Comparison of ENCODE assay signal across 11 mouse cellular contexts in genomic region chr3:95663486-95663885, GRCm38 (mm10). TPM values are rescaled to one million over a fixed set of nuclear protein-coding genes. Genes with fewer than 3 reads are reported as not detected.
DNase-seq lines count a peak whose midpoint lies in the region; ATAC-seq and TF ChIP-seq lines count a peak whose summit lies in the region.
"Had no signal": no experiment of that assay in that cellular context is flagged by ENCODE, and none has a peak within 500 bp of the region (broad histone marks: within the 10 kb centered on the region; RNA-seq: fewer than 3 reads in every experiment).

No protein-coding gene starts in this region.

- H3K4me3 ChIP-seq in heart, adult 2 months, result peak overlapping the region; percentile 81
- H3K4me3 ChIP-seq in thymus, adult 2 months (ENCODE audit: control insufficient read depth, insufficient read depth, low read length), result no peak overlapping the region
- no peak overlapping the region for H3K4me3 ChIP-seq in liver, embryonic 11.5 days (ENCODE audit: low read depth, low read length)
- H3K4me3 ChIP-seq: embryonic facial prominence, embryonic 15.5 days had no signal

- peaks cover 14% of the 10 kb centered on the region for H3K79me2 ChIP-seq in heart, adult 2 months (replicated peaks; ENCODE audit: control insufficient read depth, insufficient read depth, low read length)

- H3K9ac ChIP-seq in heart, adult 2 months (ENCODE audit: low read depth, low read length), result 0 out of 2 replicates have a peak overlapping the region, but pooled peaks have one; percentile 6
- H3K9ac ChIP-seq in liver, embryonic 11.5 days (ENCODE audit: low read depth, low read length), result no peak overlapping the region
- H3K9ac ChIP-seq: embryonic facial prominence, embryonic 15.5 days; lung, embryonic 14.5 days had no signal

- H3K27me3 ChIP-seq in heart, adult 2 months (ENCODE audit: control insufficient read depth, insufficient read depth, low read length), result no peaks in the 10 kb centered on the region
- H3K27me3 ChIP-seq in thymus, adult 2 months (ENCODE audit: control insufficient read depth, insufficient read depth, low read length), result no peaks in the 10 kb centered on the region
- no peaks in the 10 kb centered on the region for H3K27me3 ChIP-seq in liver, embryonic 11.5 days (replicated peaks; ENCODE audit: control insufficient read depth, insufficient read depth, low read length)
- H3K27me3 ChIP-seq: embryonic facial prominence, embryonic 15.5 days had no signal

- no peak for DNase-seq in heart, adult 2 months
- DNase-seq in heart, adult 11 months, result no peak
- DNase-seq in thymus, adult 2 months, result no peak
- DNase-seq in thymus, postnatal 25 days, result no peak
- no peak for DNase-seq in liver, embryonic 11.5 days (ENCODE audit: low spot score)
- DNase-seq in retina, postnatal 1 day, result no peak
- DNase-seq in urinary bladder, adult 2 months (ENCODE audit: low spot score), result no peak
- no peak for DNase-seq in adrenal gland, postnatal 4 days (ENCODE audit: low spot score in 2 of 2)
- DNase-seq: cerebellum, adult 9-10 months; lung, embryonic 14.5 days had no signal

- TF ChIP-seq EP300 in heart, adult 2 months (IDR thresholded peaks at IDR 0.05; ENCODE audit: insufficient read depth, low read depth, low read length), result 0 out of 2 replicates have a peak, but pooled peaks have one; percentile 23

- no peak for ATAC-seq in liver, embryonic 11.5 days (replicated peaks; ENCODE audit: low FRiP score)

- no peak for TF ChIP-seq CTCF in heart, adult 2 months (IDR thresholded peaks at IDR 0.05)
- no peak for TF ChIP-seq CTCF in thymus, adult 2 months (IDR thresholded peaks at IDR 0.05; ENCODE audit: borderline replicate concordance, control insufficient read depth, extremely low read depth, insufficient read depth, low read length, poor library complexity)

- no peaks in the 10 kb centered on the region for H3K9me3 ChIP-seq in liver, embryonic 11.5 days (ENCODE audit: control insufficient read depth, low read length)
- H3K9me3 ChIP-seq: embryonic facial prominence, embryonic 15.5 days had no signal

- intact Hi-C loops in heart, adult 2 months (cut with DNase I), result no loop called here

- H3K27ac ChIP-seq in heart, adult 2 months, result peak overlapping the region; percentile 99
- H3K27ac ChIP-seq in thymus, adult 2 months (ENCODE audit: control insufficient read depth, insufficient read depth, low read length), result peak overlapping the region; percentile 43; the same call in 1 of the 2 replicates
- H3K27ac ChIP-seq in liver, embryonic 11.5 days (ENCODE audit: low read depth, low read length), result 0 out of 2 replicates have a peak overlapping the region, but pooled peaks have one; percentile 22

- peaks cover 36% of the 10 kb centered on the region for H3K4me1 ChIP-seq in heart, adult 2 months (ENCODE audit: control insufficient read depth, insufficient read depth, low read length)
- peaks cover 43% of the 10 kb centered on the region for H3K4me1 ChIP-seq in thymus, adult 2 months (replicated peaks; ENCODE audit: control insufficient read depth, insufficient read depth, low read length)
- H3K4me1 ChIP-seq in liver, embryonic 11.5 days (replicated peaks; ENCODE audit: control insufficient read depth, insufficient read depth, low read length), result peaks cover 78% of the 10 kb centered on the region

- 51% methylated on average over 2 of the region's 2 CpGs for WGBS in heart, adult 2 months
- WGBS in thymus, adult 2 months, result 68% methylated on average over 2 of the region's 2 CpGs
- 84% methylated on average over 2 of the region's 2 CpGs for WGBS in liver, embryonic 11.5 days

- peaks cover 73% of the 10 kb centered on the region for H3K36me3 ChIP-seq in heart, adult 2 months (ENCODE audit: control insufficient read depth, insufficient read depth, low read length)
- H3K36me3 ChIP-seq in thymus, adult 2 months (ENCODE audit: control insufficient read depth, insufficient read depth, low read length), result peaks cover 48% of the 10 kb centered on the region
- H3K36me3 ChIP-seq in liver, embryonic 11.5 days (ENCODE audit: control insufficient read depth, insufficient read depth, low read length), result peaks cover 34% of the 10 kb centered on the region

- no peak for TF ChIP-seq POLR2A in heart, adult 2 months (IDR thresholded peaks at IDR 0.05; ENCODE audit: insufficient read depth, low read depth, low read length)
- no peak for TF ChIP-seq POLR2A in thymus, adult 2 months (IDR thresholded peaks at IDR 0.05; ENCODE audit: control insufficient read depth, extremely low read depth, insufficient read depth, low read length, poor library complexity)

- peak overlapping the region; percentile 22 for H3K4me2 ChIP-seq in liver, embryonic 11.5 days
- H3K4me2 ChIP-seq: embryonic facial prominence, embryonic 15.5 days had no signal

RNA-seq across cellular contexts. Expression of gene Mcl1, which starts 4.9 kb away (rescaled TPM):
- 100 to 1,000 TPM; 134 to 139 TPM for total RNA-seq in heart, adult 2 months (2021)
- 39.1 and 64.4 TPM in 2 replicates for polyA plus RNA-seq in heart, adult 2 months (2012; rRNA removed)
- 145 and 198 TPM in 2 replicates for polyA plus RNA-seq in thymus, adult 2 months (2012; rRNA removed)
- 52.2 and 57.7 TPM in 2 replicates for polyA plus RNA-seq in liver, embryonic 11.5 days (2014; fragmentation: Nextera tagmentation; extraction: Ambion mirVana)
- 90.3 and 106 TPM in 2 replicates for polyA plus RNA-seq in urinary bladder, adult 2 months (2012; rRNA removed)
- 100 to 1,000 TPM; 151 to 152 TPM for total RNA-seq in adrenal gland, postnatal 4 days (2021)

RNA-seq across cellular contexts. Expression of gene Adamtsl4, which starts 24.2 kb away (rescaled TPM):
- total RNA-seq in heart, adult 2 months (2021), result 10 to 100 TPM; 39.2 to 51.4 TPM
- polyA plus RNA-seq in heart, adult 2 months (2012; rRNA removed), result 36.2 and 46.2 TPM in 2 replicates
- polyA plus RNA-seq in thymus, adult 2 months (2012; rRNA removed), result 3.1 and 4.1 TPM in 2 replicates
- 0.38 and 1.2 TPM in 2 replicates for polyA plus RNA-seq in liver, embryonic 11.5 days (2014; fragmentation: Nextera tagmentation; extraction: Ambion mirVana)
- 52.4 and 58.8 TPM in 2 replicates for polyA plus RNA-seq in urinary bladder, adult 2 months (2012; rRNA removed)
- 1 to 10 TPM; 7.5 to 8.1 TPM for total RNA-seq in adrenal gland, postnatal 4 days (2021)

RNA-seq across cellular contexts. Expression of gene Ensa, which starts 38.7 kb away (rescaled TPM):
- total RNA-seq in heart, adult 2 months (2021), result 10 to 100 TPM; 71.5 to 77.7 TPM
- 17.4 and 28.3 TPM in 2 replicates for polyA plus RNA-seq in heart, adult 2 months (2012; rRNA removed)
- 17.1 and 18.3 TPM in 2 replicates for polyA plus RNA-seq in thymus, adult 2 months (2012; rRNA removed)
- polyA plus RNA-seq in liver, embryonic 11.5 days (2014; fragmentation: Nextera tagmentation; extraction: Ambion mirVana), result 51.3 and 55.8 TPM in 2 replicates
- polyA plus RNA-seq in urinary bladder, adult 2 months (2012; rRNA removed), result 31.6 and 45.7 TPM in 2 replicates
- total RNA-seq in adrenal gland, postnatal 4 days (2021), result 10 to 100 TPM; 79.6 to 82.2 TPM

Comparison
In these comparisons a context has a peak if more than half of its experiments do, and no peak if none do; other contexts are left out.
1. H3K27ac ChIP-seq: peak in every context shown above with its lines; median percentile 99 in heart, adult 2 months; 43 in thymus, adult 2 months; 22 in liver, embryonic 11.5 days.